Mouse (Mus musculus) liver, postnatal 0 days (tissue): Measurements from ENCODE around the gene Camk1. TPM values are rescaled to one million over a fixed set of nuclear protein-coding genes. Genes with fewer than 3 reads are reported as not detected.
A peak's percentile ranks its signal among the peaks of the same experiment; 100 is the strongest.

Experiments
- ATAC-seq: fragments of 200-750 bp; cut with Nextera tagmentation; 2 replicates; pipeline ENCODE4 v1.8.0; 2017; ENCODE audit warnings: mild to moderate bottlenecking, moderate library complexity
- DNase-seq: peaks from one replicate; pipeline ENCODE4 v3.0.0-alpha.2; 2016
- H3K27ac ChIP-seq: fragments of 300-500 bp; sonication (generic); 2 replicates; pipeline ENCODE4 v1.5.1; 2014; ENCODE audit warnings: antibody characterized with exemption, moderate library complexity, mild to moderate bottlenecking, low read depth
- H3K27me3 ChIP-seq: fragments of 300-500 bp; sonication (generic); 2 replicates; pipeline ENCODE4 v1.6.1; 2014; ENCODE audit warnings: low read length, control low read depth, mixed read lengths; ENCODE audit not compliant: insufficient read depth
- H3K36me3 ChIP-seq: fragments of 300-500 bp; sonication (generic); replicated peaks from 2 replicates; pipeline ENCODE4 v1.6.1; 2014; ENCODE audit warnings: mild to moderate bottlenecking, control low read depth, low read length, moderate library complexity, mixed read lengths; ENCODE audit not compliant: insufficient read depth
- H3K4me1 ChIP-seq: fragments of 300-500 bp; sonication (generic); 2 replicates; pipeline ENCODE4 v1.6.1; 2014; ENCODE audit warnings: antibody characterized with exemption, mild to moderate bottlenecking, control low read depth; ENCODE audit not compliant: insufficient read depth
- H3K4me2 ChIP-seq: fragments of 300-500 bp; sonication (generic); 2 replicates; pipeline ENCODE4 v1.6.1; 2014; ENCODE audit warnings: low read depth, mild to moderate bottlenecking, low read length, moderate library complexity, mixed read lengths
- H3K4me3 ChIP-seq: fragments of 300-500 bp; sonication (generic); 2 replicates; pipeline ENCODE4 v1.5.1; 2014; ENCODE audit warnings: low read depth, low read length
- H3K9ac ChIP-seq: fragments of 300-500 bp; sonication (generic); replicated peaks from 2 replicates; pipeline ENCODE4 v1.6.1; 2014; ENCODE audit warnings: mild to moderate bottlenecking, moderate library complexity
- H3K9me3 ChIP-seq: fragments of 300-500 bp; sonication (generic); 2 replicates; pipeline ENCODE4 v1.6.1; 2016; ENCODE audit warnings: mild to moderate bottlenecking, control low read depth, low read length, mixed read lengths
- CTCF ChIP-seq: sonication (generic); IDR thresholded peaks from 2 replicates; pipeline ENCODE4 v1.5.1; 2016; ENCODE audit warnings: antibody characterized with exemption, low read depth
- EP300 ChIP-seq: IDR thresholded peaks from 2 replicates; pipeline ENCODE4 v1.6.1; 2016; ENCODE audit warnings: antibody characterized with exemption, low read depth, mild to moderate bottlenecking
- WGBS: fragments of 180-500 bp; shearing (Covaris S2); extraction: QIAGEN DNeasy Blood & Tissue Kit; methylation state at CpG from one replicate; pipeline ENCODE4 v1.1.7; 2014; ENCODE audit not compliant: insufficient replicate concordance; 5-methylcytosine and 5-hydroxymethylcytosine counted together
- polyA plus RNA-seq: library from polyadenylated mRNA; unstranded; fragments of >200 nt; fragmentation: Nextera tagmentation; extraction: Ambion mirVana; gene quantifications from 2 replicates; pipeline ENCODE4 v1.2.1, GENCODE M21; 2015

Camk1 gene
- polyA plus RNA-seq, 1 experiment from 2014 or later: 18.1 TPM

DNA sequence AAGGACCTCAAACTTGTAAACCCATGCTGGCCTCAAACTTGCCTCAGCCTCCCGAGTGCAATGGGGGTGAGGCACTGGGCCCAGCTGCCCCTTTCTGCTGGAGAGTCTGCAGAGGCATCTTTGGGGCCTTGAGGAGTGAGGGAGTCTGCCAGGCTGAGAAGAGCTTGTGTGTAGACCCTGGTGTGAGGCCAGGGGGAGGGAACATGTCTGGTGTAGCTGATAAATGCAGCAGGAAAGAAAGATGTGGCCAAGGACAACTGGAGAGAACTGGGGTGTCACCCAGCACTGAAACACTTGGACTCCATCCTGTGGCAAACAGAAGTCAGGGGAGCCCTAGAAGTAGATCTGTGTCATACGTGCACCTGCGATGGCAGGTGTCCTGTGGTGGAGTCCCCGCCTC, 29.7 kb upstream of the Camk1 start:
- TF ChIP-seq EP300 (0 out of 2 replicates have a peak, but pooled peaks have one; percentile 24), CTCF (no peak)
- Histone ChIP-seq H3K4me1 (peaks cover 7% of the 10 kb centered on the region; the same call in 1 of the 2 replicates), H3K27ac (no peak overlapping the region), H3K9ac (0 out of 2 replicates have a peak overlapping the region, but pooled peaks have one; percentile 9), H3K36me3 (peaks cover 55% of the 10 kb centered on the region), H3K4me3 (no peak overlapping the region), H3K9me3 (no peaks in the 10 kb centered on the region), H3K4me2 (no peak overlapping the region), H3K27me3 (no peaks in the 10 kb centered on the region)
- 66% methylated on average over 4 of the region's 4 CpGs for WGBS
- DNase-seq (no peak), ATAC-seq (no peak)

DNA sequence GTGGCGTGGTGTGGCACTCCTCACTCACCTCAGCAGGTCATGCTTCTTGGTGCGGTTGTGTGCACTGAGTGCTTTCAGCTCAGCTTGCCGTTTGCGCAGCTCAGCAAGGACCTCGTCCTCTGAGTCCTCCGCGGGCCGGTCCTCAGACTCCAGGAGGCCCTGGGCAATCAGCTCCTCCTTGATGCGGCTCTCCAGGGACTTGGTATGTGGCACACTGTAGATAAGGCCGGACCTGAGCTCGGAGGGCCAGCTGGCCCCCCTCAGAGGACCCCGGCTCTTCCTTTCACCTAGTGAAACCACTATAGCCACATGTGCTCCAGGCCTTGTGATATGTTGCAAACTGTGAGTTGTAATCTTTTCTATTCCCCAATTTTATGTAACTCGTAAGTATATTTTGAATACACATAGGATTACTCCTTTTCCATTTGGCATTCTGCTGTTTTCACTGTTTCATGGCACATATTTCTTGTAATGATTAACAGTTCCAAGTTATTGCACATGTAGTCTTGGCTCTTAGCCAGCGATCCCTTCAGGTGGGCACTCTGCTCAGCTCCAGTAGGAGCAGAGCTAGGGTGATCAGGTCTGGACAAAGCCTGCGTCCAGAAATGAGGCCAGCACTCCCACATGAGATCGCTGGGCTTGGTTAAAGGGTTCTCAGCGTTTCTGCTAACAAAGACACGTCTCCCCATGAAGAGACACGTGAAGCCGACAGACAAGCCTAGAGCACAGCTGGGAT, 26.6 kb upstream of the Camk1 start:
- H3K9ac ChIP-seq: no peak overlapping the region
- no peaks in the 10 kb centered on the region for H3K27me3 ChIP-seq
- H3K27ac ChIP-seq: no peak overlapping the region
- ATAC-seq (no peak), DNase-seq (no peak)
- H3K4me1 ChIP-seq: no peaks in the 10 kb centered on the region
- WGBS: 86% methylated on average over 20 of the region's 20 CpGs
- H3K36me3 ChIP-seq: peaks cover 55% of the 10 kb centered on the region
- no peak overlapping the region for H3K4me2 ChIP-seq
- no peaks in the 10 kb centered on the region for H3K9me3 ChIP-seq
- H3K4me3 ChIP-seq: no peak overlapping the region
- no peak for TF ChIP-seq CTCF

DNA sequence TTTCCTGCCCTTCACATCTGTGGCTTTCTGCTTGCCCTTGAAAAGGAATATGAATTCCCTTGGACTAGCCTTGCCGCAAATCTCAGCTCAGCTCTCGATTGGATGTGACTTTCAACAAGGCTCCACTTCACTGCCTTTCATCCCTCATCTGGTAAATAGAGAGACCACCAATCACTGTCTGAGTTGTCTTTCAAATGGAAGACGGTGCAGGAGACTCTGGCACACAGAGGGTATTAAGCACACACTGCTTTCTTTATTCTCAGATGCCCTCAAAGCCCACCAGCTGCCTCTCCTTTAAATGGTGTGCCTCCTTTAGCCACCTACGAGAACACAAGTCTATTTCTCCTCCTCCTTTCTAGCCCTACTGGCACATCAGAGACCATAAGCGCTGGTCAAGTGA, 24.8 kb upstream of the Camk1 start:
- H3K27ac ChIP-seq: no peak overlapping the region
- ATAC-seq (no peak), DNase-seq (no peak)
- no peaks in the 10 kb centered on the region for H3K9me3 ChIP-seq
- 83% methylated on average over 5 of the region's 5 CpGs for WGBS
- peaks cover 44% of the 10 kb centered on the region for H3K36me3 ChIP-seq
- TF ChIP-seq CTCF (no peak), EP300 (no peak)
- H3K27me3 ChIP-seq: no peaks in the 10 kb centered on the region
- no peaks in the 10 kb centered on the region for H3K4me1 ChIP-seq
- no peak overlapping the region for H3K4me2 ChIP-seq
- H3K4me3 ChIP-seq: no peak overlapping the region
- H3K9ac ChIP-seq: no peak overlapping the region

DNA sequence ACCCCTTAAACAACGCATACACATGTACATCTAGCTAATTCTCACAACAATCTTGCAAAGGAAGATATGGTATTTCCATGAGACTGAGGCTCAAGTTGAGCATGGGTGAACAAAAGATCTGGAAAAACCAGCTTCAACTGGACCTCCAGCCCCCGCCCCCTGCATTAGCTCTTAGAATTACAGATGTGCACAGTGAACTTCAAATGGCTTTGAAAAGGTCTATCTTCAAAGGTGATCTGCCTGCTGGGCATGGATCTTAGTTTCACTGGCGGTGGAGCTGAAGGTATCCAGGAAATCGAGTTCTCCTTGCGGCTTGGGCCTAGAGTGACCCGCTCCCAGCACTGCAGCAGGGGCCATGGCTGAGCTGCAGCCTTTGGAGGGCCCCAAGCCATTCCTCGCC, 24.3 kb upstream of the Camk1 start:
- 90% methylated on average over 7 of the region's 7 CpGs for WGBS
- ATAC-seq (no peak), DNase-seq (no peak)
- Histone ChIP-seq H3K4me2 (no peak overlapping the region), H3K9ac (no peak overlapping the region), H3K27ac (no peak overlapping the region), H3K9me3 (no peaks in the 10 kb centered on the region), H3K4me3 (no peak overlapping the region), H3K27me3 (no peaks in the 10 kb centered on the region), H3K4me1 (no peaks in the 10 kb centered on the region), H3K36me3 (peaks cover 42% of the 10 kb centered on the region)
- no peak for TF ChIP-seq EP300
- TF ChIP-seq CTCF: no peak

DNA sequence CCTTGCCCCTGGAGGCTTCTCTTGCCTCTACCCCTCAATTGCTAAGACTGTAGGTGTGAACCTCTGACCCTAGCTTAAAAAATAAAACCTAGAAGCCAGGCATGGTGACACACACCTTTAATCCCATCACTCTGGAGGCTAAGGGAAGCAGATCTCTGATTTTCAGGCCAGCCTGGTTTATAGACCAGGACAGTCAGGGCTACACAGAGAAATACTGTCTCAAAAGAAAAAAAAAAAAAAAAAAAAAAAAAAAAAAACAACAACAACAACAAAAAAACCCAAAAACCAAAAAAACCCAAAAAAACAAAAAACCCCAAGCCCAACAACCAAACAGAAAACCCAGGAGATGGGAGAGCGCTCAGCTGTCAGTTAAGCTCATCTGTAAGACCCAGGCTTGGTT, 23.8 kb upstream of the Camk1 start:
- H3K36me3 ChIP-seq: peaks cover 37% of the 10 kb centered on the region
- H3K9ac ChIP-seq: no peak overlapping the region
- ATAC-seq: no peak
- H3K4me2 ChIP-seq: no peak overlapping the region
- TF ChIP-seq CTCF: no peak
- no peak for TF ChIP-seq EP300
- no peaks in the 10 kb centered on the region for H3K4me1 ChIP-seq
- 83% methylated on average over 1 of the region's 1 CpGs for WGBS
- H3K9me3 ChIP-seq: no peaks in the 10 kb centered on the region
- H3K27ac ChIP-seq: no peak overlapping the region
- no peak for DNase-seq
- H3K27me3 ChIP-seq: no peaks in the 10 kb centered on the region
- H3K4me3 ChIP-seq: no peak overlapping the region

DNA sequence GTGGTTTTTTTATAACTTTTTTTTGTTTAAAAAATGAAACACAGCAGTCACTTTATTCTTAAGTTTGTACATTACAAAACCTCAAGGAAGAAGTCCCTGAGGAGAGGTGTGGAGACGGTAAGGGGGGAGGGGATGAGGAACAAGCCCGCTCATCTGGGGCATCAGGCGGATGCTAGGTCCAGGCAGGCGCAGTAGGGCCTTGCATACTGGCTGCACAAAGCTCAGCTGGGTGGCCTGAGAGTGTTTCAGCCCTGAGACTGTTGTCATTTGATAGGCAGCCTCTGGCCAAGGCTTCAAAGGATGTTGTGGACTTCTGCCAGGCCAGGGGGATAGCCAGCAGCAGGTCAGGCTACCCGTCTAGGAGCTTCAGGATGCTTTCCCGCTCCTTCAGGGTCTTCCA, 22.9 kb upstream of the Camk1 start:
- WGBS: 85% methylated on average over 6 of the region's 6 CpGs
- no peak overlapping the region for H3K4me3 ChIP-seq
- no peaks in the 10 kb centered on the region for H3K4me1 ChIP-seq
- no peaks in the 10 kb centered on the region for H3K9me3 ChIP-seq
- ATAC-seq (no peak), DNase-seq (no peak)
- no peak overlapping the region for H3K27ac ChIP-seq
- TF ChIP-seq CTCF: no peak
- no peak for TF ChIP-seq EP300
- no peaks in the 10 kb centered on the region for H3K27me3 ChIP-seq
- H3K9ac ChIP-seq: no peak overlapping the region
- no peak overlapping the region for H3K4me2 ChIP-seq
- H3K36me3 ChIP-seq: peaks cover 27% of the 10 kb centered on the region
